Mouse (Mus musculus) lung, postnatal 0 days (tissue): ENCODE results near the gene Enox1.

Experiments
- CTCF ChIP-seq: IDR thresholded peaks from 2 replicates; pipeline ENCODE4 v1.5.1; 2016; ENCODE audit warnings: antibody characterized with exemption, mild to moderate bottlenecking
- EP300 ChIP-seq: IDR thresholded peaks from 2 replicates; pipeline ENCODE4 v1.6.1; 2016; ENCODE audit warnings: antibody characterized with exemption, mild to moderate bottlenecking, control low read depth

DNA sequence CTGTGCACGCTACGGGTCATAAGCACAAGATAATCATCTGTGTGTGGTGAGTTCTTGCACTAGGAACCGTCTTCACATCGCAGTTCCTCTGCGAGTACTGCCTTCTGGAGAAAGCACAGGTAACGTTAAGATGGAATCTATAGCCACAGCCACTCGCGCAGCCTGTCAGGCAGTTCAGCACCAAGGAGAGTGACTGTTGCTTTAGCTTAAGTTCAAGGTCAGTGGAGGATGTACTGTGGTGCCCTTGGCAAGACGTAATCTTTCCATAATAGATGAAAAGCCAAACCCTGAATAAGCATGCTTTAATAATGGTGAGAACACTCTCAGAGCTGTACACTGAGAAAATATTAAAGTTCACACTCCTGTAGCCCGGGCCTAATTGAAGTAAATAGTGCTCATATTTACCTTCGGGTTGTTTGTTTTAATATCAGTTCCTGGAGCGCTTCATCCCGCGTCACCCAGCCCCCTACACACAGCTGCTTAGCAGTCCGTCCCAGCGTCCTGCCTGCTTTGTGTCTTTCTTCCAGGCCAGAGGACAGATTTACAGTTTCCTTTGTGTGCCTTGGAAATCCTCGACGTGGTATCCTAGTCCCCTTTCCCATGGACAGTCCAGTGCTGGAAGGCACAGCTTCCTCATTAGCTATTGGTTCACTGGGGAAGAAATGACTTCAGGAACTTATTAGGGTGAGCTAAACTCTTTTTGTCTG lies 38.9 kb downstream of the Enox1 start:
- TF ChIP-seq CTCF (no peak), EP300 (no peak)
